Mouse (Mus musculus): ENCODE data around the gene Smok3c.

GRCm38 (mm10) chr5:138016997-138017396 is 36.0 kb upstream of the Smok3c start:
- TF ChIP-seq CTCF (IDR thresholded peaks at IDR 0.05; ENCODE audit: borderline replicate concordance, insufficient read depth, low read length) (no peak), POLR2A (IDR thresholded peaks at IDR 0.05; ENCODE audit: low read depth, low read length) (no peak)
